Mouse (Mus musculus) MEL (cell line): ENCODE measurements around the gene C8b.

Experiments used
- CTCF ChIP-seq, 3 experiments: IDR thresholded peaks in 2 of 3; conservative IDR thresholded peaks in 1 of 3; 2 replicates each; pipeline ENCODE4 v1.5.1; 2011 to 2012; ENCODE audit warnings: low read length in 3 of 3, low read depth in 2 of 3, mild to moderate bottlenecking in 2 of 3, improper control_type of control experiment in 1 of 3, inconsistent platforms in 1 of 3, mixed read lengths in 1 of 3, moderate library complexity in 1 of 3; ENCODE audit not compliant: control insufficient read depth in 1 of 3, insufficient read depth in 1 of 3, poor library complexity in 1 of 3, severe bottlenecking in 1 of 3
- HCFC1 ChIP-seq: IDR thresholded peaks from 2 replicates; pipeline ENCODE4 v1.6.1; 2012; ENCODE audit warnings: low read depth, mild to moderate bottlenecking, inconsistent platforms, low read length, improper control_type of control experiment, moderate library complexity

DNA sequence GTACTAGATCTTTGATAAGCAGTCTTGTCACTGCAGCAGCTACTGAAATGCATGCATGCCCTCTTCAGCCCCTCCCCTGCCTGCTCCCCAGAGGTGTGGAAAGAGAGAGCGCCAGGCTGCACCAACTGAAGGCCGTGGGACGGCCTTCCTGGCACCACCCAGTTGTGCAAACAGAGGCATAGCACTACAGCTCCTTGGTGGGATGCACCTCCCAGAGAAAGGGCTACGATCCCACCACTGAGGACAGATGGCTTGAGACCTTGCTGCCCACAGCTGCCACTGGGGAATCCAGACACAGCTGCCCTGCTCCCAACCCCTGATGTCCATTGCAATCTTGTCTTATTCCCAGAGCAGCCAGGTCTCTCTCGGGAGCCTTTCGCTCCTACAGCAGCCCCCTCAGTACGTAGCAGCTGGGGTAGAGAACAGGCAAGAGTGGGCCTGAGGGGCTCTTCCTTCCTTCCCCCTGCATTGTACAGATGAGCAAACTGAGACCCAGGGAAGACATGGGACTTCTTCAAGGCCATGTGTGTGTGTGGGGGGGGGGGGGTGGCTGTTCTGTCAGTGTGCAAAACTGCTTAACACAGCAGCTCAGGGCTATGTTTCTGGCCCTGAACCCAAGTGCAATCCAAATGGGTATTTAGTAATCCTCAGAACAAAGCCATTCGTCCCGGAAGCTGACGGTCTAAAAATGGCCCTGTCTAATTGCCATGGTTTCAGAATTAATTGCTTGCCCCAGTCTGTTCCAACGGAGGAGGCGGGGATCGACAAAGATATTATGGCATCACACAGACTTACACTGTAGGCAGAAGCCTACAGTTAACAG lies 46.9 kb upstream of the C8b start:
- no peak for TF ChIP-seq CTCF (IDR thresholded peaks at IDR 0.05 in 2 of 3, conservative IDR thresholded peaks at IDR 0.05 in 1 of 3; ENCODE audit: control insufficient read depth in 1 of 3, insufficient read depth in 1 of 3, low read depth in 2 of 3, low read length in 3 of 3, poor library complexity in 1 of 3, severe bottlenecking in 1 of 3)
- no peak for TF ChIP-seq HCFC1
